8 mouse cellular contexts compared by ENCODE assay signal in genomic region chr9:48835631-48836565, GRCm38 (mm10). TPM values are rescaled to one million over a fixed set of nuclear protein-coding genes. Genes with fewer than 3 reads are reported as not detected.
DNase-seq lines count a peak whose midpoint lies in the region; ATAC-seq and TF ChIP-seq lines count a peak whose summit lies in the region.

TSS of gene Zbtb16 (minus strand) at chr9:48836222.

- TF ChIP-seq POLR2A in ES-Bruce4 (IDR thresholded peaks at IDR 0.05; ENCODE audit: insufficient read depth, low read length) = no peak

- peak; percentile 78 to 94 for DNase-seq in kidney, postnatal 25 days
- no peak for DNase-seq in liver, embryonic 14.5 days (ENCODE audit: low read depth in 3 of 3, low spot score in 3 of 3)
- peak; percentile 91 for DNase-seq in neural tube, embryonic 11.5 days (ENCODE audit: low spot score)
- DNase-seq in testis, postnatal 10 days (ENCODE audit: low spot score) = peak; percentile 82

- under 1% methylated on average over 66 of the region's 78 CpGs for WGBS in forebrain, embryonic 13.5 days
- under 1% methylated on average over 72 of the region's 78 CpGs for WGBS in heart, embryonic 15.5 days
- WGBS in liver, embryonic 14.5 days (ENCODE audit: insufficient replicate concordance) = under 1% methylated on average over 61 of the region's 78 CpGs
- WGBS in neural tube, embryonic 11.5 days = under 1% methylated on average over 61 of the region's 78 CpGs

- no peak for TF ChIP-seq EP300 in ES-Bruce4 (IDR thresholded peaks at IDR 0.05; ENCODE audit: insufficient read depth, low read depth, low read length)
- TF ChIP-seq EP300 in liver, embryonic 14.5 days (IDR thresholded peaks at IDR 0.05; ENCODE audit: low read depth) = no peak

- peaks cover 27% of the 10 kb centered on the region for H3K27me3 ChIP-seq in ES-Bruce4 (ENCODE audit: control insufficient read depth, insufficient read depth, low read length, poor library complexity, severe bottlenecking)
- peaks cover 73% of the 10 kb centered on the region for H3K27me3 ChIP-seq in forebrain, embryonic 13.5 days
- peaks cover 72% of the 10 kb centered on the region for H3K27me3 ChIP-seq in heart, embryonic 15.5 days
- H3K27me3 ChIP-seq in liver, embryonic 14.5 days (ENCODE audit: control insufficient read depth, insufficient read depth, low read length) = peaks cover 60% of the 10 kb centered on the region
- H3K27me3 ChIP-seq in neural tube, embryonic 11.5 days (ENCODE audit: control insufficient read depth, insufficient read depth, low read length) = peaks cover 14% of the 10 kb centered on the region

- H3K4me3 ChIP-seq in ES-Bruce4 (ENCODE audit: low read depth, low read length) = peak within 1 kb of the TSS; percentile 72
- H3K4me3 ChIP-seq in brown adipose tissue, adult 24 weeks (ENCODE audit: insufficient read depth, low read depth, low read length) = peak within 1 kb of the TSS; percentile 98
- peak within 1 kb of the TSS; percentile 66 for H3K4me3 ChIP-seq in forebrain, embryonic 13.5 days
- H3K4me3 ChIP-seq in heart, embryonic 15.5 days = peak within 1 kb of the TSS; percentile 69
- H3K4me3 ChIP-seq in liver, embryonic 14.5 days (ENCODE audit: insufficient read depth in 1 of 2, low read depth in 2 of 2, low read length in 2 of 2) = peak within 1 kb of the TSS; percentile 49 to 55
- H3K4me3 ChIP-seq in neural tube, embryonic 11.5 days (ENCODE audit: low read depth, low read length) = peak within 1 kb of the TSS; percentile 76

- no peak within 1 kb of the TSS for H3K27ac ChIP-seq in ES-Bruce4 (ENCODE audit: insufficient read depth, low read length)
- H3K27ac ChIP-seq in brown adipose tissue, adult 24 weeks (replicated peaks; ENCODE audit: low read depth, low read length) = peak within 1 kb of the TSS; percentile 89
- H3K27ac ChIP-seq in forebrain, embryonic 13.5 days = no peak within 1 kb of the TSS
- H3K27ac ChIP-seq in heart, embryonic 15.5 days = peak within 1 kb of the TSS; percentile 83
- H3K27ac ChIP-seq in liver, embryonic 14.5 days = no peak within 1 kb of the TSS
- H3K27ac ChIP-seq in neural tube, embryonic 11.5 days (ENCODE audit: low read depth, low read length) = 0 out of 2 replicates have a peak within 1 kb of the TSS, but pooled peaks have one; percentile 34

- peak; percentile 86 for ATAC-seq in forebrain, embryonic 13.5 days
- peak; percentile 83 for ATAC-seq in heart, embryonic 15.5 days (replicated peaks; ENCODE audit: insufficient number of reproducible peaks, insufficient read depth, low FRiP score, low read depth)
- peak; percentile 39; the same call in 1 of the 2 replicates for ATAC-seq in liver, embryonic 14.5 days (ENCODE audit: insufficient read depth)
- peak; percentile 83 for ATAC-seq in neural tube, embryonic 11.5 days (ENCODE audit: insufficient read depth, low FRiP score, low TSS enrichment)

- H3K4me2 ChIP-seq in forebrain, embryonic 13.5 days = peak within 1 kb of the TSS; percentile 100
- peak within 1 kb of the TSS; percentile 95 for H3K4me2 ChIP-seq in heart, embryonic 15.5 days
- peak within 1 kb of the TSS; percentile 71 for H3K4me2 ChIP-seq in liver, embryonic 14.5 days (ENCODE audit: low read depth)
- peak within 1 kb of the TSS; percentile 98 for H3K4me2 ChIP-seq in neural tube, embryonic 11.5 days (ENCODE audit: low read depth)

- no peaks in the 10 kb centered on the region; the same call in 1 of the 2 replicates for H3K9me3 ChIP-seq in ES-Bruce4 (replicated peaks; ENCODE audit: control insufficient read depth, insufficient read depth, low read length, poor library complexity, severe bottlenecking)
- H3K9me3 ChIP-seq in forebrain, embryonic 13.5 days (replicated peaks) = no peaks in the 10 kb centered on the region
- H3K9me3 ChIP-seq in heart, embryonic 15.5 days (replicated peaks) = no peaks in the 10 kb centered on the region
- no peaks in the 10 kb centered on the region for H3K9me3 ChIP-seq in liver, embryonic 14.5 days (ENCODE audit: control insufficient read depth, low read length)
- H3K9me3 ChIP-seq in neural tube, embryonic 11.5 days (ENCODE audit: control insufficient read depth, low read length) = no peaks in the 10 kb centered on the region

- no peaks in the 10 kb centered on the region for H3K4me1 ChIP-seq in ES-Bruce4 (ENCODE audit: control insufficient read depth, insufficient read depth, low read length)
- H3K4me1 ChIP-seq in brown adipose tissue, adult 24 weeks (ENCODE audit: control insufficient read depth, insufficient read depth, insufficient read length, low read length) = peaks cover 27% of the 10 kb centered on the region
- H3K4me1 ChIP-seq in forebrain, embryonic 13.5 days = peaks cover 37% of the 10 kb centered on the region
- H3K4me1 ChIP-seq in heart, embryonic 15.5 days (replicated peaks) = peaks cover 36% of the 10 kb centered on the region
- no peaks in the 10 kb centered on the region for H3K4me1 ChIP-seq in liver, embryonic 14.5 days (replicated peaks; ENCODE audit: control insufficient read depth in 2 of 2, insufficient read depth in 2 of 2, low read length in 1 of 2)
- H3K4me1 ChIP-seq in neural tube, embryonic 11.5 days (ENCODE audit: control insufficient read depth, insufficient read depth, low read length) = peaks cover 16% of the 10 kb centered on the region

- TF ChIP-seq CTCF in ES-Bruce4 (IDR thresholded peaks at IDR 0.05; ENCODE audit: low read depth, low read length) = no peak
- TF ChIP-seq CTCF in liver, embryonic 14.5 days (IDR thresholded peaks at IDR 0.05; ENCODE audit: low read depth) = no peak

- H3K9ac ChIP-seq in ES-Bruce4 (ENCODE audit: low read depth, poor library complexity, severe bottlenecking) = peak within 1 kb of the TSS; percentile 28
- H3K9ac ChIP-seq in forebrain, embryonic 13.5 days = peak within 1 kb of the TSS; percentile 71
- peak within 1 kb of the TSS; percentile 81 for H3K9ac ChIP-seq in heart, embryonic 15.5 days
- no peak within 1 kb of the TSS for H3K9ac ChIP-seq in liver, embryonic 14.5 days (replicated peaks)
- H3K9ac ChIP-seq in neural tube, embryonic 11.5 days (ENCODE audit: low read length) = peak within 1 kb of the TSS; percentile 64

- no peaks in the 10 kb centered on the region for H3K36me3 ChIP-seq in ES-Bruce4 (ENCODE audit: control insufficient read depth, insufficient read depth, low read length, poor library complexity, severe bottlenecking)
- H3K36me3 ChIP-seq in forebrain, embryonic 13.5 days (ENCODE audit: poor library complexity, severe bottlenecking) = no peaks in the 10 kb centered on the region; the same call in 1 of the 2 replicates
- H3K36me3 ChIP-seq in heart, embryonic 15.5 days = peaks cover 6% of the 10 kb centered on the region; the same call in 1 of the 2 replicates
- no peaks in the 10 kb centered on the region for H3K36me3 ChIP-seq in liver, embryonic 14.5 days (replicated peaks; ENCODE audit: control insufficient read depth, insufficient read depth, low read depth)
- H3K36me3 ChIP-seq in neural tube, embryonic 11.5 days (ENCODE audit: control insufficient read depth, insufficient read depth, low read length) = peaks cover 3% of the 10 kb centered on the region; the same call in 1 of the 2 replicates

RNA-seq across cellular contexts. Expression of gene Zbtb16, which starts in this region (rescaled TPM):
- 0.49 TPM in 1 of 2 replicates, not detected in the other for polyA plus RNA-seq in ES-Bruce4 (2011; ENCODE audit: insufficient read depth, insufficient read length, low read depth, missing spikeins)
- 6.8 and 7.9 TPM in 2 replicates for polyA plus RNA-seq in brown adipose tissue, adult 24 weeks (2012; ENCODE audit: insufficient read depth, insufficient read length, missing spikeins)
- 3.2 and 3.4 TPM in 2 replicates for polyA plus RNA-seq in forebrain, embryonic 13.5 days (2015; fragmentation: Nextera tagmentation; extraction: Ambion mirVana)
- polyA plus RNA-seq in heart, embryonic 15.5 days (2015; fragmentation: Nextera tagmentation; extraction: Ambion mirVana) = 6.0 and 7.3 TPM in 2 replicates
- 0.24 and 0.26 TPM in 2 replicates for polyA plus RNA-seq in liver, embryonic 14.5 days (2012; rRNA removed)
- 0.24 and 0.30 TPM in 2 replicates for polyA plus RNA-seq in liver, embryonic 14.5 days (2014; fragmentation: Nextera tagmentation; extraction: Ambion mirVana)
- 7.4 and 8.0 TPM in 2 replicates for polyA plus RNA-seq in neural tube, embryonic 11.5 days (2014; fragmentation: Nextera tagmentation; extraction: Ambion mirVana)

Comparison
In these comparisons a context has a peak if more than half of its experiments do, and no peak if none do; other contexts are left out.
1. Peak in ATAC-seq, H3K4me3 ChIP-seq and H3K4me2 ChIP-seq in liver, embryonic 14.5 days; RNA of the gene not detected or under 1 TPM.
2. H3K27ac ChIP-seq: peak in brown adipose tissue, adult 24 weeks (single experiment), heart, embryonic 15.5 days (single experiment) and neural tube, embryonic 11.5 days (single experiment); none in ES-Bruce4 (single experiment), forebrain, embryonic 13.5 days (single experiment) and liver, embryonic 14.5 days (single experiment).
3. DNase-seq: peak in kidney, postnatal 25 days (2 of 2), neural tube, embryonic 11.5 days (single experiment) and testis, postnatal 10 days (single experiment); none in liver, embryonic 14.5 days (0 of 3).
4. Peak in every context shown above with its lines, with median percentiles within 50 percentile points of each other: H3K4me3 ChIP-seq, ATAC-seq and H3K4me2 ChIP-seq.